Mouse (Mus musculus): ENCODE data around the gene Tox2.

The Tox2 gene

GRCm38 (mm10) chr2:163261362-163262054 lies 58.6 kb downstream of the Tox2 start:
- no peak for DNase-seq

GRCm38 (mm10) chr2:163262055-163262420 lies 59.1 kb downstream of the Tox2 start:
- no peak for DNase-seq

DNA sequence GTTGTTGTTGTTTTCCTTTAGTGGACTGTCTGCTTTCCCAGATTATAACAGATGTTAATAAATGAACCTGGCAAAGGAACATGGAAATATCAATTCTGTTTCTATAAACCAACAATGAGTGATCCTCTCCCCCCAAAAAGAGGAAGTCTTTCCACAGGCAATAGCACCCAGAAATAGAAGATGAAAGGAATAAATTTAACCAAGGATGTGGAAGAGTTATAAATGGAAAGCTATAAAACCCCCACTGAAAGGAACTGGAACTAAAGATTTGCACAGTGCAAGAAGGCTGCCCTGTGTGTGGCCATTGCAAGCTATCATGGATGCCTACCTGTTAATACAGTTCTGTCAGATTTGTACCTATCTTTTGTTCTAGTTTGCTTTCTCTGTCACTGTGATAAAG lies 64.2 kb downstream of the Tox2 start:
- DNase-seq: no peak

DNA sequence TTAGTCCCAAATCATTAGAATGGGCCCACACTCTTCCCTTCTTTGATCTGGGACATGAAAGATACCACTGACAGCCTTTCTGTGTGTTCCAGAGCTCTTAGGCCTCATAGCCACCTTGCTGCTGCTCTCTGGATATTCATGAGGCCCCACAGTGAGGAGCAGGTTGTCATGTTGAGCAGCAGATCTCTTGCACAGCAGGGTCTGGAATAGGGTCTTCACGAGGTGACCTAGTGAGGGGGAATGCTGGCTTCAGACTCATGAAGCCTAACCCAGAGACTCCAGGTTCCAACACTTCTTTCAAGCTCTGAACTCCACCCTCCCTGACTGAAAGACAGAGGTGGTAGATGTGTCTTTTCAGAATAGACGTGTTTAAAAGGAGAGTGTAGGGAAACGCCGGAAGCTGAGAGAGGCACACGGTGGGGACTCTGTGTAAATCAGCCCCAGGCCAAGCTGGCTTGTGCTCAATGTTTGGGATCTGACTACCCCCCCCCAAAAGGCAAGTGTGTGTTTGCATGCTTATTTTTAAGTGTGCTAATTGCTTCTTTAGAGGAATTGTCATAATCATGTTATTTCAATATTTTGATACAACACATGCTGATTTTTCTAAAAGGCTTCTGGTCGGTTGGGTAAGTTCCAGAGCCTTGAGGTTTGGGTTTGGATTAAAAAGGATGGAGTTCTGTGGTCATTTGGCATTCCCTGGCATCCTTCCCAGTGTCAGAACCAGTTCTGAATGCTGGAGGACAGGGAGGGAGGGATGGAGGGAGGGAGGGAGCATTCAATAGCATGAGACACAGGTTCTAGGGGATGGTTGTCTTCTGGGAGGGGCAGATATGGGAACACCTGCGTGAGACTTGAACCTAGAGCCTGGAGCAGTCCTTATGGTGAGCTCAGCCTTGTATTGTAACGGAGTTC lies 68.9 kb downstream of the Tox2 start:
- DNase-seq: no peak

DNA sequence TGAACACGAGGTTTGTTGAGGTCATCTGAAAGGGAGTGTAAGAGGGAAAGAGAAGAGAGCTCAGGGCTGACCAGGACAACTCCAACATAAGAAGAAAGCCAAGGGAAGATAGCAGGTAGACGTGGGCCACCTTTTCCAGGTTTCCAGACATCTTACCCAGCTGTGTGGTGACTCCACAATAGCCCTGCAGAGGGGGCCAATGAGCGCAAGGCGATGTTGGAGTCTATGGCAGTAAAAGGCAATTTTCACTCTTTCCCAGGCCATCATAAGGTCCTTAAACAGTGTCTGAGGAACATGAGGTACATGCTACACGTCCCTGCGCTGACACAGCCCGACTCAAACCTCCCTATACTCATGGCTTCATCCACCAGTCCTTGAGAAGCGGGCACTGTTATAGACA lies 70.9 kb downstream of the Tox2 start:
- no peak for DNase-seq

DNA sequence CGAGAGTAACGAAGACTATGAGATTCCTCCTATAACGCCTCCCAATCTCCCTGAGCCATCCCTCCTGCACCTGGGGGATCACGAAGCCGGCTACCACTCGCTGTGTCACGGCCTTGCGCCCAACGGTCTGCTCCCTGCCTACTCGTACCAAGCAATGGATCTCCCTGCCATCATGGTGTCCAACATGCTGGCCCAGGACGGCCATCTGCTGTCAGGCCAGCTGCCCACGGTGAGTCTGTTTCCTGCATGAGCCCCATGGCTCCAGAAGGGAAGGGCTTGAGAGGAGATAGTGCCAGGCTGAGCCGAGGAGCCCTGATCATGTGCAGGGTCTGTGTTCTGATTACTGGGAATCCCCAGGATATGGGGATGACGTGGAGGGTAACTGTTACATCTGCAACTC lies 73.1 kb downstream of the Tox2 start:
- no peak for DNase-seq

GRCm38 (mm10) chr2:163277979-163278378 lies 75.1 kb downstream of the Tox2 start:
- no peak for DNase-seq

DNA sequence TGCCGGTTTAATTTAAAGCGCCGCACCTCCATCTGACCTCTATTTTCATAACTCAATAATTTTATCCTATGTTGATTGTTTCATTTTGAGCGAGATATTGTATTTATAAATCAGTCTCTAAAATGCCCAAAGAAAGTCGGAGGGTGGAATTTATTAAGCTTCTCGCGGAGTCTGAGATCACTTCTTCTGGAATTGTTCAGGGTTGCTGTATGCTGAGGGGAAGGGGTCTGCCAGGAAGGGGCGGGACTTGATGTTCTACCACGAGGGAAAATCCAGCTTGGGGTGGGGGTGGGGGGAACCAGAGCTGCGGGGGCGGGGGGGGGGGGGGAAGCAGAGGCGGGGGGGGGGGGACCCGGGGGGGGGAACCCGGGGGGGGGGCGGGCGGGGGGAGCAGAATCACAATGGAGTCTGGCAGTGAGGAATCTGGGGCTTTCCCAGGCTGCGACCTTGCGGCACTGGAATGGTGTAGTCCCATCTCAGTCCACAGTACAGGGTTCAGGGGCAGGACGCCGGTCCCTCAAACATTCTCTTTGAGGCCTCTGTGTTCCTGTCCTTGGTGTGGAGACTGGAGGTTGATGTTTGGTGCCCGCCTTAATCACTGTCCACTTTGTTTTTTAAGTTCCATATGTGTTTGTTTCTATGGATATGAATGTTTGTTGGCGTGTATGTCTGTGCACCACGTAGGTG lies 77.9 kb downstream of the Tox2 start:
- DNase-seq: no peak

DNA sequence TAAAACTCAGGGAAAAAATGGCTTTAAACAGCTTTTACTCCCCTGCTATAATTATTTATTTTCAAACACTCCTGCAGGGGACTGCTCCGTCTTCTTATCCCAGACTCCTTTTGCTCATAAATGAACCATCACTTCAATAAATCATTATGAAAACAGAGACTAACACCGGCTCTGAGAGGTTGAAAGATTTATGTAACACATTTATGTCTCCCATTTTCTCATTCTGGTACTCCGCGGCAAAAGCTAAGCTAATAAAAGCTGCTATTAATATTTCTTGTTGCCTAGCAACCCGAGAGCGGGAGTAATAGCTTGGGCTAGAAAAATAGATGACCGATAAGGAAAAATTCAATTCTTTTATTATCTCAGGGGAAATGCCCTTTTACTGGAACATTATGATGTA lies 81.9 kb downstream of the Tox2 start:
- no peak for DNase-seq

DNA sequence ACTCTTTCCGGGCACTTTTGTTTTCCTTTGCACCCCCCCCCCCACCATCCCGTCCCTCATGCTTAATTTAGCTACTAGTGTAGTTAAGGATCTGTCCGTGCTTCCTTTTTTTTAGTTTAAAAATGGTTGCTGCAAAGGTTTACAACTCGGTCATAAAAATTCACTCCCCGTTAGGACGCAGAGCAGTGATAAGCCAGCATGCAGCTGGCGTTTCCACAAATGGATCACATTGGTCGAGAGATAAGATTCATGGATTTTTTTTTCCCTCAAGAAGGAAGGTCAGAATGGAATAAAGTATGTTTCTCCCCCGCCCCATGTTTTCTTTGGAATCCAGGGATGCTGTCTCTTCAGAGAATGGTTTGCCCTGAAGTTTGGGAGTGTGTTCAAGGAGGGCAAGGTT lies 82.4 kb downstream of the Tox2 start:
- no peak for DNase-seq

- no peak for DNase-seq
These were observed 82.8 kb downstream of the Tox2 start for GRCm38 (mm10) chr2:163285762-163286161.

DNA sequence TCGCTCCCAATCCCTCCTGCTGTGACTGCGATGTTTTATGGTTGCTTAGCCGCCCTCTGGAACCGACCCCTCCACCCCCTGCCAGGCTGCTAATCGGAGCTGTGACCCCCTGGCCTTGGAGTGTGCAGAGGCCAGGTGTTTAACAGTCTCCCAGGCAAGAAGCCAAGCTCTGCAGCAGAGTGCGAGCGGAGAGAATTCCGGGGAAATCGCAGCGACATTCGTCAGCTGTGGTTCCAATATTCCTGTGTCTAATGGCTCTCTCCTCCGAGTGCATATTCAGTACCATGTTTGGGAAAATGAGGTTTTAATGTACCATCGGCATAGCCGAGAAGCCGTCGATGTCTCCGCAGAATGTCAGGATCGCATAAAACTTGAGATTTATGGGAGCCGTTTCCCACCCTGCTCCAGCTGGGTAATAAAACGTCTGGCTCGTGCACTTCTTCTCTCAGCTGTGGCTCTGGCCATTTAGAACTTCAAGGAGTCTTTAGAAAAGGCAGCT lies 86.0 kb downstream of the Tox2 start:
- DNase-seq: no peak

- no peak for DNase-seq
These were observed 94.2 kb downstream of the Tox2 start for GRCm38 (mm10) chr2:163296999-163297630.

DNA sequence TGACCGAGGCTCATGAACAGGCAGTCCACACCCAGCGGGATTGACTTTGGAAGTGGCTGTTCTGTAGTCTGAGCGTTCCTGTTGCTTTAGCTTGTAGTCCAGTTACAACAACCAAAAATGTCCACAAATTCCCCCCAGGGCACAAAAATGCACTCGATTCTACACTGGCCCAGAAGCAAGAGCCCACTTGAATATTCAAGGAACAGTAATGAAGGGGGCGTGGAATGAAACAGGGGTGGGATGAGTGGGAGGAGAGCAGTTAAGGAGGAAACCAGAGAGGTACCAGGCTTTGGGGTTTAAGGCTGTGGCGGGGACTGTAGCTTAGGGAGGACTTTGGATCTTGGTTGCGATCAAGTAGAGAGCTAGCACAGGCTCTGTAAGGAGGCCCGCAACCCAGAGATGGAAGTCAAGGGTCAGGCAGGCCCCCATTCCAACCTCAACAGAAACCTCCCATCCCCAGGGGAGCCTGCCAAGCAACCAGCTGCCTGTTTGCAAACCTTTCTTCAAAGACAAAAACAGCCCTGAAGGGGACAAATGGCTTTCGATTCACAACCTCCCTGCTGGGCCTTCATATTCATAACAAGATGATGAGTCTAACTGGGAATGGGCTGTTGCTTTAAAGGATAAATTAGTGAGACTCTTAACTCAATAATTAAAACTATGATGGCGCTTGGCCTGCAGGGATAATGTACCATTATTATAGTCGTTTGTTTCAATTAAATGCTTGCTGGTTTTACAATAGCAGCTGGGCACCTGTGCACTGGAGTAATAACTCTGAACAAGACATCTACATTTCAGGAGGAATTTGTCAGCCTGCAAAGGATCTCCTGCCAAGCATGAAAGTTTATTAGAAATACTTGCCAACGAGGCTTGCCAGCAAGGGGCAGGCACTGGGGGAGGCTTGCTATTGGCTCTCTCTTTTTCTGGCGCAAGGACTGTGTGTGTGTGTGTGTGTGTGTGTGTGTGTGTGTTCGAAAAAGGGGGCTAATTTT lies 97.4 kb downstream of the Tox2 start:
- peak; percentile 47 for DNase-seq

GRCm38 (mm10) chr2:163301641-163302040 lies 98.7 kb downstream of the Tox2 start:
- peak; percentile 9 for DNase-seq

DNA sequence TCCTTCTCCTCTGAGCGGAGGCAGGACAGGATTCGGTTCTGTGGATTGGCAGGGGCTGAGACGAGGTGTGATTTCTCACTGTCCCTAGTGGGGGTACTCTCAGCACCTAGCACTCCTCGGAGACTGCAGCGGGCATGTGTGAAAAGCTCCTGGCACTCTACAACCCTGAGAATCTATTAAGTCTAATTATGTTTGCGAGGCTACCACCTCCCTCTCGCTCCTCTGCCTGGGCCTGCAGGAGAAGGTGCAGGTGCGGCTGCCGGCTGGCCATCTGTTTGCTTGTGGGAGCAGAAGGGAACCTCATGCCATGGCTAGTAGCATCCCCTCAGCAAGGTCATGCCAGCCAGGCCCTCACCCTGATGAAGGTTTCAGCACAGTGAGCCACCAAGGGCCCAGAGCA lies 100.1 kb downstream of the Tox2 start:
- no peak for DNase-seq

DNA sequence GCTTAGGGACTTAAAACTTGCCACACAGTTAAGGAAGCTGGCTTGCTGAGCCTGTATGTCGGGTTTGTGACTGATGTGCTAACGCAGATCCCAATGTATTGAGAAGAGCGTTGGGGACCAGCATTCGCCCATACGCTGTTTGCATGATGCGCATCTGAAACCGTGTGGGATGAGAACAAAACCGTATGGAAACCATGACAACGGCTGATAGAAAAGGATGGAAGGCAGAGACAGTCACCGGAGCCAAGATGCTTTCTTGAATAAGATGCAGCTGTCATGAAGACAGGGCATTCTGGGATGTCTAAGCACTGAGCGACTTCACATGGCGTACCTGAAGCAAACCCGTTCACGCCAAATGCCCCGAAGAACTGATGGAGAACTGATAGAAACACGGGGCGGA lies 106.5 kb downstream of the Tox2 start:
- no peak for DNase-seq

DNA sequence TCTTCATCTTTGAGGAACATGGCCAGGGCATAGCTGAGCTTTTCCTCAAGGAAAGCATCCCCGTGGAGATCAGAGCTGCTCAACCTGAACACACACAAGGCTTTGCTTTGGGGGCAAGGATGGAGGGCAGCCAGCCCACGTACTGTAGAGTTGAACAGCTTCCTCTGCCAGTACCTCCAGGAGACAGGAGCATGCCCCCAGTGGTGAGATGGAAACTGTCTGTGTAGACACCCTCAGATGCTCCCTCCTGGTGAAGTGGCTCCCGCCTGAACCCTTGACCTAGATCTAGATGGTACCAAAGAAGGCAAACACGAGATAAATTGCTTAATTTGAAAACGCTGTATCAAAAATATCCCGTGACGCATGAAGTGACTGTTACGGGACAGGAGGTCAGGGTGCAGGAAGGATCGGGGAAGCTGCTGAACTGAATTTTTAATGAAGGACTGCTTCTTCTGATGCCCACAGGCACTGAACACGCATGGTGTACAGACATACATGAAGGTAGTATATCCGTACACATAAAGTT lies 107.3 kb downstream of the Tox2 start:
- no peak for DNase-seq

GRCm38 (mm10) chr2:163317281-163317680 lies 114.4 kb downstream of the Tox2 start:
- DNase-seq: no peak

GRCm38 (mm10) chr2:163318777-163319176 lies 115.9 kb downstream of the Tox2 start:
- DNase-seq: peak; percentile 7

DNA sequence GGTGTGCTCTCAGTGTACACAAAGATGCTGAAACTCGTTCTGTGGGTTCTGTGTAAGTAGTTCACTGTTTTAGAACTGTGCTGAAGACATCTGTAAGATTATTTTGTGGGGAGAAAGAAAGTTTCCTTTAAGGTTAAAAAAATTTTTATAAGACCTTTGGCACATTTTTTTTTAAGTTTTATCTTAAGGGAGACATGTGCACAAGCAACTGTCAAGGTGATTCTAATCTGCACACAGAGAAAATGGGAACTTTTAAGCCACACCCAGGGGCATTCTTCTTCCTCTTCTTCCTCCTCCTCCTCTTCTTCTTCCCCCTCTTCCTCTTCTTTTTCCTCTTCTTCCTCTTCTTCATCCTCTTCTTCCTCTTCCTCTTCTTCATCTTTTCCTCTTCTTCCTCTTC lies 120.2 kb downstream of the Tox2 start:
- DNase-seq: no peak

GRCm38 (mm10) chr2:163330742-163331141 lies 127.8 kb downstream of the Tox2 start:
- DNase-seq: peak; percentile 76
